Mouse (Mus musculus): ENCODE measurements around the gene Ccdc141.

- TF ChIP-seq CTCF (IDR thresholded peaks at IDR 0.05) (no peak), EP300 (IDR thresholded peaks at IDR 0.05) (no peak)
These were observed 56.1 kb downstream of the Ccdc141 start for GRCm38 (mm10) chr2:77114335-77114734.
